Mouse (Mus musculus) kidney, embryonic 14.5 days (tissue): Measurements from ENCODE around the gene Tfap2e. TPM values are rescaled to one million over a fixed set of nuclear protein-coding genes. Genes with fewer than 3 reads are reported as not detected.

Experiments
- ATAC-seq: fragments of 200-750 bp; cut with Nextera tagmentation; 2 replicates; pipeline ENCODE4 v1.8.0; 2017; ENCODE audit warnings: moderate number of reproducible peaks, mild to moderate bottlenecking, moderate TSS enrichment, moderate library complexity; ENCODE audit not compliant: low FRiP score, low TSS enrichment
- H3K27ac ChIP-seq: fragments of 300-500 bp; sonication (generic); 2 replicates; pipeline ENCODE4 v1.5.1; 2014; ENCODE audit warnings: low read depth, mild to moderate bottlenecking, low read length, moderate library complexity, mixed read lengths
- H3K27me3 ChIP-seq: fragments of 300-500 bp; sonication (generic); 2 replicates; pipeline ENCODE4 v1.6.1; 2014; ENCODE audit warnings: mild to moderate bottlenecking, low read length; ENCODE audit not compliant: control insufficient read depth, insufficient read depth
- H3K36me3 ChIP-seq: fragments of 300-500 bp; sonication (generic); 2 replicates; pipeline ENCODE4 v1.6.1; 2014; ENCODE audit warnings: low read length, mixed read lengths; ENCODE audit not compliant: control insufficient read depth, insufficient read depth
- H3K4me1 ChIP-seq: fragments of 300-500 bp; sonication (generic); 2 replicates; pipeline ENCODE4 v1.6.1; 2014; ENCODE audit warnings: low read length, mixed read lengths; ENCODE audit not compliant: control insufficient read depth, insufficient read depth
- H3K4me2 ChIP-seq: fragments of 300-500 bp; sonication (generic); replicated peaks from 2 replicates; pipeline ENCODE4 v1.6.1; 2014; ENCODE audit warnings: low read depth, mild to moderate bottlenecking, low read length
- H3K4me3 ChIP-seq: fragments of 300-500 bp; sonication (generic); 2 replicates; pipeline ENCODE4 v1.5.1; 2014; ENCODE audit warnings: mild to moderate bottlenecking, low read length
- H3K9ac ChIP-seq: fragments of 300-500 bp; sonication (generic); 2 replicates; pipeline ENCODE4 v1.6.1; 2014; ENCODE audit warnings: low read depth, mild to moderate bottlenecking, low read length, moderate library complexity
- H3K9me3 ChIP-seq: fragments of 300-500 bp; sonication (generic); 2 replicates; pipeline ENCODE4 v1.6.1; 2016; ENCODE audit warnings: low read length; ENCODE audit not compliant: control insufficient read depth
- WGBS: fragments of 180-500 bp; shearing (Covaris S2); extraction: QIAGEN DNeasy Blood & Tissue Kit; methylation state at CpG from one replicate; pipeline ENCODE4 v1.1.7; 2014; 5-methylcytosine and 5-hydroxymethylcytosine counted together
- polyA plus RNA-seq: library from polyadenylated mRNA; unstranded; fragments of >200 nt; fragmentation: Nextera tagmentation; extraction: Ambion mirVana; gene quantifications from 2 replicates; pipeline ENCODE4 v1.2.1, GENCODE M21; 2014

Gene Tfap2e
- polyA plus RNA-seq, 1 experiment from 2014 or later, result not detected

DNA sequence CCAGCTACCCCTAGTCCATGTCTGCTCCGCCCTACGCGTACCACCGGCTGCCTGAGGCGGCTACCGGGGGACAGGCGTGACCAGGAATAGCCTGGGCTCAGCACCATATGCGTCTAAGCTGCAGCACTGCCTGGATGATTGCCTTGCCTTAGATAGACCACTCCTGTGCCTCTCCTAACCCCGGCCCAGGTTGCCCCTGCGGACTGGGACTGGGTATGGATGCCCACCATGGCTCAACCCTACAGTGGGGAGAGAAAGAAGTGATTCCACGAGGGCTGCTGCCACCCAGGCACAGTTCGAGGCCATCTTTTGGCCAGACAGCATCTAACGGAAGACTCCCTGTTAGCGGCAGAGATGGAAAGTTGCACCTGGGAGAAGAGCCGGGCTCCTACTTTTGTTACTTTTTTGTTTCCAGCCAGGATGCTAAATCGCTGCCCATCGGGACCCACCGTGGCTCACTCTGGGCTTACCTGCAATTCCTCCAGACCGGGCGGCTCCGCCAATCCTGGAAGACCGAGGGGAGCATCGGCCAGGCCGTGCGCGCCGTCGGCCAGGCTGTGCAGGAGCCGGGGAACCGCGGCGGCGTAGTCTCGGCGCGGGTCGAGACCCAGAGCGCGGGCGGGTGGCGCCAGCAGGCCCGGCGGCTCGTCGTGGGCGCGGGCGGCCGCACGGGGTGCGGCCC lies 1.2 kb downstream of the Tfap2e start:
- H3K9ac ChIP-seq, result peak overlapping the region; percentile 23; the same call in 1 of the 2 replicates
- ATAC-seq, result no peak
- H3K36me3 ChIP-seq, result no peaks in the 10 kb centered on the region
- H3K9me3 ChIP-seq, result no peaks in the 10 kb centered on the region
- peak overlapping the region; percentile 30 for H3K4me3 ChIP-seq
- no peak overlapping the region for H3K27ac ChIP-seq
- H3K4me1 ChIP-seq, result no peaks in the 10 kb centered on the region; the same call in 1 of the 2 replicates
- H3K4me2 ChIP-seq, result peak overlapping the region; percentile 10
- 4% methylated on average over 50 of the region's 51 CpGs for WGBS
- peaks cover 95% of the 10 kb centered on the region for H3K27me3 ChIP-seq

DNA sequence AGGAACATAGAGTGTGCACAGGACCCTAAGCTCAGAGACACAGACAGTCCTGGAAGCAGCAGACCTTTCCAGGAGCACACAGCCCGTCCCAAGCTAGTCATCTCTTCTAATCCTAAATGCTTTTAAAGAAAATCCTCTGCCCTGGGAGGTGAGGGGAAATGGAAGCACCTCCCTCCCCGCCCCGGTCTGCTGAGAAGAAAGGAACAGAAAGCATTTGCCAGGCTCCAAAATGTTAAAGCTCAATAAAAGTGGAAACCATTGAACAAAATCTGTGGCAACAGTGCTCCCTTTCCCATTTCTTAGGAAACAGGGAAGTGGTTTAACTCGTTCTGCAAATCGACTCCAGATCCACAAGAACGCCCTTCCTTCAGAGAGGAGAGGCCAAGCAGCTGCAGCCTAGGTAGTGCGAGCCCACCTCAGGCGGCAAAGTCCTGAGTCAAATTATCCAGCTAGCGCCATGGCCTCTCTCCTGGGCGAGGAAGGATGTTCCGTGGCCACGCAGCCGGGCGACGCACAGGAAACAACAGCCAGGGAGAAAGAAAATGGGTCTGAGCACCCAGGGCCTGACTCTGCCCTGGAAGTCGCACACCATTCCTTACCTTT lies 1.9 kb downstream of the Tfap2e start:
- H3K27ac ChIP-seq, result no peak overlapping the region
- H3K4me2 ChIP-seq, result no peak overlapping the region
- H3K9me3 ChIP-seq, result no peaks in the 10 kb centered on the region
- H3K36me3 ChIP-seq, result no peaks in the 10 kb centered on the region
- no peaks in the 10 kb centered on the region; the same call in 1 of the 2 replicates for H3K4me1 ChIP-seq
- WGBS, result 2% methylated on average over 16 of the region's 16 CpGs
- 0 out of 2 replicates have a peak overlapping the region, but pooled peaks have one; percentile 1 for H3K4me3 ChIP-seq
- no peak overlapping the region for H3K9ac ChIP-seq
- H3K27me3 ChIP-seq, result peaks cover 97% of the 10 kb centered on the region
- no peak for ATAC-seq

DNA sequence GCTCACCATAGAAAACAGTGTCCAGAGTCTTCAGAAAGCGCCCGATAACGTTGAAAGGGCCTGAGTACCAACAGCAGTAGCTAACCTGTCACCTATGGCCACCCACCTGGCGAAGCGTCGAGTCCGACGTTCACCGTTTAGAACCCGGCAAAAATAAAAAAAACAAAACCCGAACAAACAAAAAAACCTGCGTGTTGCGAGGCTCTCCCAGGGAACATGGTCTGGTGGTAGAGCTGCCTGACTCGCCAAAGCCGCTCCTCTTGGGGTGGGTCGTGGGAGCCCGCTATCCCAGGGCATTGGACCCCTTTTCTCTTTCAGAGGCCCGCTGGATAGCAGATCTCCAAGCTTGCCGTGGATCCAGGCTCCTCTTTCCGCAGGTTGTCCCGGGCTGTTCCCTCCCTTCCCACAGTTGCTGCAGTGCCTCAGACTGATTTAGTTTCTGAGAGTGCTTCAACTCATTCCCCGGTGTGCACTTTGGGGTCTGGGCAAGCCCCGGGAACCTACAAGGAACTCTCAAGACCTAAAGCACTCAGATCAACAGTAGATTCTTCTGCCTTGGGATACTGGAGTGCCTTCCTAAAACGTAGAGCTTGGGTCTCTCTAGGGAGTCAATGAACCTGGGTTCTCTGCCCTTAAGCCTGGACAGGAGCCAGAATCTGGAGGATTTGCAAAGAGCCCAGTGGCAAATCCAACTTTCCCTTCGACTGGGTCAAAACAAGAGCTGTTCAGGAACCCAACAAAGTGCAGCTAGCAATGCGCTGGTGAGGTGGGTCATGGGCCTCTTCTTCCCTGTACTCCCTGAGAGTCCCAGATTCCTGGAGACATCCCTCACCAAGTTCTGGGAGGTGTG lies 3.3 kb downstream of the Tfap2e start:
- Histone ChIP-seq H3K9me3 (no peaks in the 10 kb centered on the region), H3K36me3 (no peaks in the 10 kb centered on the region), H3K4me2 (no peak overlapping the region; the same call in 1 of the 2 replicates), H3K27ac (no peak overlapping the region), H3K27me3 (peaks cover 87% of the 10 kb centered on the region), H3K9ac (no peak overlapping the region), H3K4me1 (no peaks in the 10 kb centered on the region; the same call in 1 of the 2 replicates), H3K4me3 (no peak overlapping the region)
- ATAC-seq, result no peak
- 5% methylated on average over 26 of the region's 26 CpGs for WGBS

DNA sequence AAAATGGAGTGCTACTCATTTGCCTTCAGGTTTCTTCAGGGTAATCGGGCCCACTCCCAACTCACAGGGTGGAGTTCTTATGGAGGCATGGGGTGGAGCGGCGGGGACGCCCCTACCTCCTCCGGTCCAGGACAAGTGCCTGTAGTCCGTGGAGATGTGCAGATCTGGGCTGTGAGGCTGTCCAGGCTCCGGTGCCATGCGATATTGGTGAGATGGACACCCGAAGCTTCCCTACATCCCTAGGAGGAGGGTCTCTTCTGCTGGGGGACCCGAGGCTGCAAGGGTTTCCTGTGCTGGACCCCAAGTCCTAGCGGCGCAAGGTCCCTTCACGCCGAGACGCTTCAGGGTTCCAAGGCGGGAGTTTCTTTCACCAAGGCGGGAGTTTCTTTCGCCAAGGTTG lies 3.9 kb downstream of the Tfap2e start:
- Histone ChIP-seq H3K36me3 (no peaks in the 10 kb centered on the region), H3K4me3 (no peak overlapping the region), H3K4me1 (no peaks in the 10 kb centered on the region; the same call in 1 of the 2 replicates), H3K9ac (no peak overlapping the region), H3K27me3 (peaks cover 81% of the 10 kb centered on the region), H3K9me3 (no peaks in the 10 kb centered on the region), H3K27ac (no peak overlapping the region), H3K4me2 (no peak overlapping the region; the same call in 1 of the 2 replicates)
- ATAC-seq, result no peak
- WGBS, result 2% methylated on average over 18 of the region's 18 CpGs

DNA sequence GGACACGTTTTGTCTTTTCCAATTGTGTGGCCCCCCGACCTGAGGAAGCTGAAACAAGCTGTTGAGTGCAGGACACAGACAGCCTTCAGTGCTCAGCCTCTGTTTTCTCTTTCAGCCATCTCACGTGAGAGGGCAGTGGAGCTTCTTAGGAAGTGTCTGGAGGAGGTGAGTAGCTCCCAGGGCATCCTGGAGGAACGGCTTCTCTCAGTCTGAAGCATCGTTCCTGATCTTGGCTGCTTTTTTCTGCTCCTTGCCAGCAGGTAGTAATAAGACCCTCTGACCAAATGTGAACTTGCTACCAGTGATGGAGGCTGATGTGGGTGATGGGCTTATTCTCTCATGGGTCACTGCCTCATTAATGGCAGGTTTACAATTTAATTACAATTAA lies 28.6 kb downstream of the Tfap2e start:
- Histone ChIP-seq H3K27ac (no peak overlapping the region), H3K36me3 (peaks cover 69% of the 10 kb centered on the region)
- WGBS, result 80% methylated on average over 5 of the region's 5 CpGs

DNA sequence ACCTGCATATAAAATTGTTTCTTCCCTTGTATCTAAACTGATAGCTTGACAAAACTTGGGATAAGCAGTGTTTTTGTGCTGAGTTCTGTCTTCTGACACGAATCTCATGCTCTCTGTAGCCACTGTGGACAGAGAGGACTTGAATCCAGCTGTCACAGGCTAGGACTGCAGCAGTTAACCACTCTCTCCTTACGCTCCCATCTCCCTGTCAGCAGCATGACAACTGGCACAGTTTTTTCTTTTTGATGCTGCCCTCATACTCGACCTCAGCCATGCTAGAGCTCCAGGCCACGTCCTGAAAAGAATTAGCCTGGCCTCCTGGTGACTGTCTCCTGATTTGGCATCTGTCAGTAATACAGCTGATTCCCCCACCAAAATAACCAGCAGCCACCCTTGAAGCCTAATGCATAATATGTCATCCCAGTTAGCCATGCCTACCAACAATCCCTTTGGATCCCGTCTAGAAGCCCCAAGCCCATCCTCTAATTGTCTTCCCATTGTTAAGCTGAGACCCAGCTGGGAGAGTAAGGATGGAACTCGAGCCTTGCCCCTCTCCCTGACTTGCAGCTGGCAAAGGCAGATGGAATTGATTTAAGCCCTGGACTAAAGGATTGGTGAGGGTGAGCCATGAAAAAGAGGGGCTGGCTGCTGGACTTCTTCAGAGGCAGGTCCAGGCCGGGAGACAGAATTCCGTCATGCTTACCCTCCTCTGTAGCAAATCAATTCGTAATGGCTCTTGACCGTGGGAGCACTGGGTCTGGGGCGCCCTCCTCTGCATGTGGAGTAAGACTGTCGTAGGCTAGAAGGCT lies 29.2 kb downstream of the Tfap2e start:
- H3K4me1 ChIP-seq, result no peaks in the 10 kb centered on the region
- H3K27ac ChIP-seq, result no peak overlapping the region
- H3K4me2 ChIP-seq, result no peak overlapping the region
- H3K9ac ChIP-seq, result no peak overlapping the region
- H3K4me3 ChIP-seq, result no peak overlapping the region
- ATAC-seq, result no peak
- H3K27me3 ChIP-seq, result no peaks in the 10 kb centered on the region
- no peaks in the 10 kb centered on the region for H3K9me3 ChIP-seq
- H3K36me3 ChIP-seq, result peaks cover 72% of the 10 kb centered on the region
- 78% methylated on average over 12 of the region's 12 CpGs for WGBS

More for the DNA sequence above, 28.6 kb downstream of the Tfap2e start:
- H3K9me3 ChIP-seq, result no peaks in the 10 kb centered on the region
- no peak overlapping the region for H3K4me3 ChIP-seq
- H3K27me3 ChIP-seq, result no peaks in the 10 kb centered on the region
- no peaks in the 10 kb centered on the region for H3K4me1 ChIP-seq
- no peak overlapping the region for H3K9ac ChIP-seq
- H3K4me2 ChIP-seq, result no peak overlapping the region
- ATAC-seq, result no peak

DNA sequence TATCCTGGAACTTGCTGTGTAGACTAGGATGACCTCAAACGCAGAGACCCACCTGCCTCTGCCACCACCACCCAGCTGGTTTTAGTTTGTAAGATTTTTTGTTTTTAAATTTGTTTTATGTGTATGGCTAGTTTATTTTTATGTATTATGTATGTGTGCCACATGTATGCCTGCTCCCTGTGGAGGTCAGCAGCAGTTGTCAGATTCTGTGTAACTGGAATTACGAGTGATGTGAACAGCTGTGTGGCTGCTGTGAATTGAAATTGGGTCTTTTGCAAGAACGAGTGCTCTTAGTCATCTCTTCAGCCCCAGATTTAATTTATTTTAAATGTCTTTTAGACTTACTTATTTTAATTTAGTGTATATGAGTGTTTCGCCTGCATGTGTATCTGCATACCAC lies 39.1 kb downstream of the Tfap2e start:
- 84% methylated on average over 4 of the region's 4 CpGs for WGBS
- peaks cover 56% of the 10 kb centered on the region for H3K36me3 ChIP-seq
- ATAC-seq, result no peak
- H3K9me3 ChIP-seq, result no peaks in the 10 kb centered on the region
- H3K4me1 ChIP-seq, result no peaks in the 10 kb centered on the region
- no peaks in the 10 kb centered on the region for H3K27me3 ChIP-seq
- no peak overlapping the region for H3K27ac ChIP-seq
- H3K4me3 ChIP-seq, result no peak overlapping the region
- no peak overlapping the region for H3K4me2 ChIP-seq
- no peak overlapping the region for H3K9ac ChIP-seq

DNA sequence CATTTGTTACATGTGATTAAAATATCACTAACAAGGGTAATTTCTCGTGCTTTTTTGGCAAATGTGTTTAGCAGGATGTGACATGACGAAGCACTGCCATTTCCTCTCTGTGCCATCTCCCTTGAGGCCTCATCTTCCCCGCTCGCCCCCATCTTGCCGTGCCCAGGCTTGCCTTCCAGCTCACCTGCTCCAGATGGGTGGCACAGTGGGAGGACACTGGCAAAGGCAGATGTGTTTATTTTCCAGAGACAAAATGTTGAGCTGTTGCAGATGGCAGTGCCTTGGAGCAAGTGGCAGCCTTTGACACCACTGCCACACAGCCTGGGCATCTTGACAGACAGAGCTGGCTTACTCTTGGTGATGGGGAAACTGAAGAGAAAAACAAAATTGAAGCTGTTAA lies 43.0 kb downstream of the Tfap2e start:
- Histone ChIP-seq H3K36me3 (peaks cover 57% of the 10 kb centered on the region), H3K9me3 (no peaks in the 10 kb centered on the region)
- 90% methylated on average over 5 of the region's 5 CpGs for WGBS

More for the DNA sequence above, 43.0 kb downstream of the Tfap2e start:
- no peak overlapping the region for H3K4me3 ChIP-seq
- no peak overlapping the region for H3K4me2 ChIP-seq
- H3K4me1 ChIP-seq, result no peaks in the 10 kb centered on the region
- no peak overlapping the region for H3K27ac ChIP-seq
- H3K27me3 ChIP-seq, result no peaks in the 10 kb centered on the region
- no peak for ATAC-seq
- H3K9ac ChIP-seq, result no peak overlapping the region
